8 mouse cellular contexts compared by ENCODE assay signal in the genomic region with DNA sequence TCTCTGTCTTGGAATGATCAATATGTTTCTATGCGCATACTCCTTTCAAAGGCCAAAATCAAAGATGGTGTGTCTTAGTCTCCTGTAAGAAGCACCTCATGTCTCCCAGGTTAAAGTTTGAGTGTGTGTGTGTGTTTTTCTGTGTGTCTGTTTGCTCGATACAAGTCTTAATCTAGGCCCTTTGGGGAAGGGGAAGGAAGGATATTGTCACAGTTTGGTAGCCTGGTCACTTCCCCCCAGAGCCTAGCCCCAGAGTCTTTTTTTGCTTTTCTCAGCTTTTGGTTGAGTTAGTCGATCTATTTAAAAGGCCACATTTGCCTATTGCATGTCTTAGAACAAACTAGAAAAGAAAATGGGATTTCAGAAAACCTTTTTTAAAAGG. TPM values are rescaled to one million over a fixed set of nuclear protein-coding genes. Genes with fewer than 3 reads are reported as not detected.
A peak's percentile ranks its signal among the peaks of the same experiment; 100 is the strongest.
DNase-seq lines count a peak whose midpoint lies in the region; ATAC-seq and TF ChIP-seq lines count a peak whose summit lies in the region.

No protein-coding gene starts in this region.

- no peak for ATAC-seq in erythroblast, adult 5-6 weeks (replicated peaks; ENCODE audit: low FRiP score, poor library complexity, severe bottlenecking)
- ATAC-seq in liver, embryonic 16.5 days (ENCODE audit: low read depth), result no peak
- ATAC-seq in CD4-positive, CD25-positive, alpha-beta regulatory T cell, adult 4 months, result no peak

- H3K4me3 ChIP-seq in erythroblast, embryonic 14.5 days (replicated peaks), result peak overlapping the region; percentile 92
- H3K4me3 ChIP-seq in testis, adult 2 months (ENCODE audit: control insufficient read depth, low read depth, low read length), result peak overlapping the region; percentile 88; the same call in 1 of the 2 replicates
- H3K4me3 ChIP-seq in liver, embryonic 16.5 days (ENCODE audit: low read depth, low read length), result peak overlapping the region; percentile 97

- TF ChIP-seq POLR2A in testis, adult 2 months (IDR thresholded peaks at IDR 0.05; ENCODE audit: control insufficient read depth, low read depth, low read length), result no peak

- TF ChIP-seq CTCF in testis, adult 2 months (IDR thresholded peaks at IDR 0.05; ENCODE audit: control insufficient read depth, insufficient read depth, insufficient replicate concordance, low read depth, low read length), result no peak

- peak overlapping the region; percentile 47 for H3K27ac ChIP-seq in testis, adult 2 months (ENCODE audit: control insufficient read depth, insufficient read depth, low read depth, low read length)
- peak overlapping the region; percentile 47 for H3K27ac ChIP-seq in liver, embryonic 16.5 days (ENCODE audit: low read length)

- H3K27me3 ChIP-seq in erythroblast, embryonic 14.5 days (ENCODE audit: control insufficient read depth), result no peaks in the 10 kb centered on the region
- H3K27me3 ChIP-seq in testis, adult 2 months (ENCODE audit: control insufficient read depth, insufficient read depth, low read length), result no peaks in the 10 kb centered on the region
- H3K27me3 ChIP-seq in liver, embryonic 16.5 days (ENCODE audit: control insufficient read depth, insufficient read depth, low read depth, low read length), result no peaks in the 10 kb centered on the region

- H3K9me3 ChIP-seq in erythroblast, embryonic 14.5 days (ENCODE audit: control insufficient read depth, low read length), result no peaks in the 10 kb centered on the region
- H3K9me3 ChIP-seq in liver, embryonic 16.5 days (replicated peaks; ENCODE audit: control insufficient read depth, low read length), result no peaks in the 10 kb centered on the region

- DNase-seq in testis, postnatal 10 days (ENCODE audit: low spot score), result no peak
- no peak for DNase-seq in left cerebral cortex, adult 18-20 months (ENCODE audit: low spot score in 2 of 2)
- DNase-seq in right cerebral cortex, postnatal 36 days (ENCODE audit: low spot score in 2 of 2), result no peak

- H3K4me2 ChIP-seq in liver, embryonic 16.5 days (ENCODE audit: low read depth, low read length), result peak overlapping the region; percentile 88

- H3K36me3 ChIP-seq in erythroblast, embryonic 14.5 days (ENCODE audit: control insufficient read depth), result peaks cover 8% of the 10 kb centered on the region
- H3K36me3 ChIP-seq in testis, adult 2 months (ENCODE audit: control insufficient read depth, insufficient read depth, low read length), result no peaks in the 10 kb centered on the region
- no peaks in the 10 kb centered on the region for H3K36me3 ChIP-seq in liver, embryonic 16.5 days (ENCODE audit: control insufficient read depth, insufficient read depth)

- peaks cover 70% of the 10 kb centered on the region for H3K4me1 ChIP-seq in erythroblast, embryonic 14.5 days (ENCODE audit: control insufficient read depth)
- H3K4me1 ChIP-seq in testis, adult 2 months (ENCODE audit: control insufficient read depth, insufficient read depth, low read length), result peaks cover 2% of the 10 kb centered on the region
- peaks cover 48% of the 10 kb centered on the region for H3K4me1 ChIP-seq in liver, embryonic 16.5 days (ENCODE audit: control insufficient read depth, low read depth, low read length)

- 26% methylated on average over 3 of the region's 3 CpGs for WGBS in liver, embryonic 16.5 days (ENCODE audit: insufficient replicate concordance)

- peak overlapping the region; percentile 99 for H3K9ac ChIP-seq in liver, embryonic 16.5 days (ENCODE audit: low read depth, low read length)

RNA-seq across cellular contexts. Expression of a gene that starts 3.1 kb away (rescaled TPM):
- polyA plus RNA-seq in erythroblast, embryonic 14.5 days (2012), result 7.8 and 8.1 TPM in 2 replicates
- 214 and 220 TPM in 2 replicates for total RNA-seq in erythroblast, adult 5-6 weeks (2015; ENCODE audit: low replicate concordance)
- total RNA-seq in erythroblast, adult 5-6 weeks (2017; ENCODE audit: low replicate concordance), result 159 and 168 TPM in 2 replicates
- polyA plus RNA-seq in testis, adult 2 months (2012; rRNA removed), result 16.9 and 18.8 TPM in 2 replicates
- 7.7 and 8.8 TPM in 2 replicates for polyA plus RNA-seq in liver, embryonic 16.5 days (2015; fragmentation: Nextera tagmentation; extraction: Ambion mirVana)
- 10 to 100 TPM; 11.1 to 14.8 TPM for polyA plus RNA-seq in CD4-positive, CD25-positive, alpha-beta regulatory T cell, adult 4 months (2017; shearing (Covaris generic))
- total RNA-seq in left cerebral cortex, adult 18-20 months (2021), result 10 to 100 TPM; 51.7 to 55.0 TPM
